Mouse (Mus musculus) gastrocnemius, adult 2 months (tissue): ENCODE data around the gene Gpr107. TPM values are rescaled to one million over a fixed set of nuclear protein-coding genes. Genes with fewer than 3 reads are reported as not detected.
A peak's percentile ranks its signal among the peaks of the same experiment; 100 is the strongest.

Experiments used
- DNase-seq: peaks from one replicate; pipeline ENCODE4 v3.0.0; 2022
- H3K27ac ChIP-seq: fragments of 200-600 bp; 2 replicates; pipeline ENCODE4 v1.8.1; 2022; ENCODE audit warnings: mild to moderate bottlenecking
- H3K4me3 ChIP-seq: fragments of 200-600 bp; 2 replicates; pipeline ENCODE4 v1.8.1; 2022; ENCODE audit warnings: mild to moderate bottlenecking, moderate library complexity
- CTCF ChIP-seq: fragments of 200-600 bp; IDR thresholded peaks from 2 replicates; pipeline ENCODE4 v1.8.1; 2022; ENCODE audit warnings: antibody characterized with exemption, mild to moderate bottlenecking, moderate library complexity
- intact Hi-C: fragments of 180-260 bp; cut with DNase I; formaldehyde crosslinking; loops from one replicate; pipeline ENCODE4 v1.15.1; 2025
- total RNA-seq, 2 experiments: library from RNA; stranded (reverse); gene quantifications; 2 replicates each; pipeline ENCODE4 v1.2.3; 2021

Gene Gpr107
- total RNA-seq, 2 experiments from 2014 or later: 24.5 to 29.0 TPM

DNA sequence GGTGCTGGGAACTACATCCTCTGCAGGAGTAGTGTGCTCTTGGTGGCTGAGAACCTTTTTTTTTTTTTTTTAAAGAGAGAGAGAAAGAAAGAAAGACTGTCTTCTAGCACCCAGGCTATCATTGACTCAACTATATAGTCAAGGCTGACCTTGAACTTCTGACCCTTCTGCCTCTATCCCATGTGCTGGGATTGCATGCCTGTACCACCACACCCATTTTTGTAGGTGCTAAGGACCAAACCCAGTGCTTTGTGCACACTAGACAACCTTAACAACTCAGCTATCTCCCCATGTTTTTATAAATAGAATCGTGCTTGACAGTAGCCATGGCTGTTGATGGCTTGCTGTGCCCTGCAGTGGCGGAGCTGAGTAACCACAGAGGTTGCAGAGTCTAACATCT, 47.9 kb downstream of the Gpr107 start:
- no peak overlapping the region for H3K27ac ChIP-seq
- TF ChIP-seq CTCF: no peak
- H3K4me3 ChIP-seq: no peak overlapping the region
- no peak for DNase-seq
- intact Hi-C loops: no loop called here

DNA sequence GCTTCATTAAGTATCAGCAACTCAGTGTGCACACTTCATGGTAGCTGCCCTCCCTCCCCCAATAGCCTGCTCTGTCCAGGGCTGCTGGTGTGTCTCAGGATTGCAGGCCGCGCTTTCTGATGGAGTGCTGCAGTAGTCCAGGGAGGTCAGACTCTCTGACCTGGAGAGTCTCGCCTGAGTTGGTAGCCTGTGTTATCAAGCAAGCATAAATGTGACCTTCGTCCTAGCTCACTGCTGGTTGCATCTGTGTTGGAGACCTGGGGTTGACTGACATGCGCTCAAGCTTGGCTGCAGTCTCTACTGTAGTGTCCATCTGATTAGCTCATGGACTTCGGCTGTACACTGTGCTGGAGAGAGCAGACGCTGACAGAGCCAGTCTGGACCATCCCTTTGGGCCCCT, 49.7 kb downstream of the Gpr107 start:
- no peak overlapping the region for H3K4me3 ChIP-seq
- TF ChIP-seq CTCF: no peak
- DNase-seq: no peak
- intact Hi-C loops: no loop called here
- no peak overlapping the region for H3K27ac ChIP-seq

DNA sequence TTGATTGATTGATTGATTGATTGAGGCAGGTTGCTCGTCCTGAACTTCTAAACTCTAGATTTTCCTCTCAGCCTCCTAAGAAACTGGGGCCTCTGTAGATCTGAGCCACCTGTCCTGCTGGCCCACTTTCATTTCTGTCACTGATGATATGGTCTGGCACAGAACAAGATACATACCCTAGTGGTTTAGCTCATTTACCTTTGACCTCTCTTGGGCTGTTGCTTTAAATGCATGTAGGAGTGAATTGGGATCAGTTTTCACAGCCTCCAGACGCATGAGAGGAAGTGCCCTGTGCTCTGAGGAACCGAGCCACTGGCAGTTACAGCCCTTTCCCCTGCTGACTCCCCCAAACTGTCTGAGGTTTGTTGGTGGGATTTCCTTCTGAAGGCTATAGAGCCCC, 50.2 kb downstream of the Gpr107 start:
- H3K4me3 ChIP-seq: no peak overlapping the region
- no peak overlapping the region for H3K27ac ChIP-seq
- TF ChIP-seq CTCF: no peak
- DNase-seq: no peak
- intact Hi-C loops: no loop called here

DNA sequence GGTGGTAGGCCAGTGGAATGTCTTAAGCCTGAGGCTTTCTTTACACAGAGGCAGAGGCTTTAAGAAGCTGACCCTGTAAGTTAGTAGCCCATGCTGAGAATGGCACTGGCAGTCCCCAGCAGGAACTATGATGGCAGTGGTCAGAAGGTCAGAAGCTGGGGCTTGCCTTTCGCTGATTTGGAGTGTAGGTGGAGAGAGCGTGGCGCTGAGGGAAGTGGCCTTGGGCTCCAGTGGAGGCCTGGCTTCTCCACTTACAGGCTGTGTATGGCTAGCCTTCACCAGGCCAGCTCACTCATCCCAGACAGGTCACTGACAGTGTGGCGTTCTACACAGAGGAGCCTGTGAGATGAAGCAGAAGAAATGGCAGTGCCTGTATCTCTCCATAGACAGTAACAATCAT, 50.8 kb downstream of the Gpr107 start:
- H3K4me3 ChIP-seq: no peak overlapping the region
- no peak for TF ChIP-seq CTCF
- intact Hi-C loops: no loop called here
- DNase-seq: no peak
- peak overlapping the region; percentile 2; the same call in 1 of the 2 replicates for H3K27ac ChIP-seq

DNA sequence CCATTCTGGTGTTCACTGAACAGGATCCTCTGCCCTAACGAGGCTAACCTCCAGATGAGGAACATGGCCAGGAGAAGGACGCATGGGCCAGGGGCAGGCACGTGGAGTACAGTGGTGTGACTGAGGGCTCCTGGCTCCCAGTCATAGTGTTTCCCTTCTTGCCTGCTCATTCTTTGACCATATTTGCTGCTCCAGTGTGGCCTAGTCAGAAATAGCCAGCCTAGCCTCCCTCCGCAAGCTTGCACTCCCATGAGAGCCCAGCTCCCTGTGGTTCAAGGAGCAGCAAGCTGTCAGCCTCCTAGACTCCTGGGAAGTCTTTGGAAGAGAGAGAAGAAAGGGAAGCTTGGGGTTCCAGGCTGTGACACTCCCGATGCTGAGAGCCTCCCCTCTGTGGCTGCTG, 52.6 kb downstream of the Gpr107 start:
- TF ChIP-seq CTCF: no peak
- peak overlapping the region; percentile 41; the same call in 1 of the 2 replicates for H3K27ac ChIP-seq
- DNase-seq: no peak
- intact Hi-C loops: no loop called here
- H3K4me3 ChIP-seq: no peak overlapping the region

DNA sequence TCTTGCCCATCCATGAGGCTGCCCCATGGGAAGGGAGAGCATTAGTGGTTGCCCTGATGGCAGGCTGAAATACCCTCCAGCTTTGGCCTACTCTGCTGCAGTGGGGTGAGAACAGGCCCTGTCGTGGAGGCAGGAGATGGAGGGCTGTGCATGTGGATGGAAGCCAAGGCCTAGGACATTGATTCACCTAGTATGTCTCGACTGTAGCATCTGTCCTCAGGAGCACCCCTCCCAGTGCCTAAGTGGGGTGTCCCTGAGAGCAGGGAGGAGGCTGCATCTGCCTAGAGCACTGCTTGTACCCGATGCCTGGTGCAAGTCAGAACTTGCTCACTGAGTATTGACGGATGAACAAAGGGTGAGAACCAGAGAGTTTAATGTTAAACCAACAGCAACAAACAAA, 54.1 kb downstream of the Gpr107 start:
- Histone ChIP-seq H3K27ac (no peak overlapping the region), H3K4me3 (no peak overlapping the region)
- DNase-seq: no peak
- intact Hi-C loops: no loop called here
- no peak for TF ChIP-seq CTCF

DNA sequence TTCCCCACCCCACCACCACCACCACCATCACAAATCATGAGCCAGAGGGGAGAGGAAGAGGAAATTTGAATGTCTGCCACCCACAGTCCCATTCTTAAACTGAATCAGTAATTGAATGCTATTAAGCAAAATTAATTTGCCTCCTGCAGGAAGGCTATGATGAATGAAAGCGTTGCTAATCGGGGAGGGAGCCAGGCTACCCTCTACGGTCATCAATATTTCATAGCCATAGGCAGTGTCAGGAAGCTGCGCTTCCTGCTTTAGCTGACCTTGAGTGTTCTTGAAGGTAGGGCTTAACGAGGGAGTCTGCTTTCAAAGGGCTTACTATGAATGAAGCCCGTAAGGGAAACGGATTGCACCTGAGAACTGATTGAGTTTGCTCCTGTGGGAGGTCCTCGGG, 54.8 kb downstream of the Gpr107 start:
- no peak for DNase-seq
- intact Hi-C loops: no loop called here
- no peak for TF ChIP-seq CTCF

DNA sequence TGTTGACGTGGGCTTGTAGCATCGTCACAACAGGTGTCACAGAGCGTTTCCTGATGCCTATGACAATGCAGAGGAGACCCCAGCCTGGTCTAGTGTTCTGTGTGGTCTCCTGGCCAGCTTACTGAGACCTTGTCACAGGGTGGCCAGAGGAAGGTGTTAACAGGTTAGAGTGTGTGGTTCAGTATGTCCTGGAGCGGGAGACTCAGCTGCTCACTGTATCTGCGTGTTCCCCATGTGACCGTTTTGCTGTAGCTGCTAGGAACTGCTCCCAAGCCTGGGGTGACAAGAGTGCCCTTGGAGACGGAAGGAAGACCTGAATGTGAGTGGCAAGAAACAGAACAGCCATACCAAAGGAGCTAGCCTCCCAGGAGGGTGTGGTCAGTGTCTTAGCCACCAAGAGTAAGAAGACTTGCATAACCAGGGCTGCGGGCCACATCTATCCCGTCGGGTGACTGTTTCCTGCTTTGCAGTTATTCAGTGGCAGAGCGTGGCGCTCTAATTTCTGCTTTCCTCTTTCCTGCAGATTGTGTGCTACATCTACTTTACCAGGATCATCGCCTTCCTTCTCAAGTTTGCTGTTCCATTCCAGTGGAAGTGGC, 56.5 kb downstream of the Gpr107 start:
- DNase-seq: no peak
- H3K27ac ChIP-seq: no peak overlapping the region
- intact Hi-C loops: no loop called here
- no peak overlapping the region for H3K4me3 ChIP-seq
- no peak for TF ChIP-seq CTCF

More for the DNA sequence above, 54.8 kb downstream of the Gpr107 start:
- no peak overlapping the region for H3K27ac ChIP-seq
- H3K4me3 ChIP-seq: no peak overlapping the region

DNA sequence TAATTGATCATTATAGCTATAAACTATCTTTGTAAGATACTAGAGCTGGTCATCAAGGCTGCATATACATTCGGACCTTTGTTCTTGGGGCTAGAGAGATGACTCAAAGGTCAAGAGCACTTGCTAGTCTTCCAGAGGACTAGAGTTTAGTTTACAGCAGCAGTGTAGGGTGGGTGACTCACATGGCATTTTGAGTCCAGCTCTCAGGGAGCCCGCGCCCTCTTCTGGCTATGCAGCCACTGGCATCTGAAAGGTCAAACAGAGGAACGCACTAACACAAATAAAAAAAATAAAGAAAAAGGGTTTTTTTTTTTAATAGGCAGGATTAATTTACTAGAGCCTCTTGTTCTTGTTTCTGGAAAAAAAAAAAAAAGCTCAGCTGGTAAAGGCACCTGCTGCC, 57.4 kb downstream of the Gpr107 start:
- TF ChIP-seq CTCF: peak; percentile 42; the same call in 1 of the 2 replicates
- no peak for DNase-seq
- no peak overlapping the region for H3K4me3 ChIP-seq
- no peak overlapping the region for H3K27ac ChIP-seq
- intact Hi-C loops: no loop called here

DNA sequence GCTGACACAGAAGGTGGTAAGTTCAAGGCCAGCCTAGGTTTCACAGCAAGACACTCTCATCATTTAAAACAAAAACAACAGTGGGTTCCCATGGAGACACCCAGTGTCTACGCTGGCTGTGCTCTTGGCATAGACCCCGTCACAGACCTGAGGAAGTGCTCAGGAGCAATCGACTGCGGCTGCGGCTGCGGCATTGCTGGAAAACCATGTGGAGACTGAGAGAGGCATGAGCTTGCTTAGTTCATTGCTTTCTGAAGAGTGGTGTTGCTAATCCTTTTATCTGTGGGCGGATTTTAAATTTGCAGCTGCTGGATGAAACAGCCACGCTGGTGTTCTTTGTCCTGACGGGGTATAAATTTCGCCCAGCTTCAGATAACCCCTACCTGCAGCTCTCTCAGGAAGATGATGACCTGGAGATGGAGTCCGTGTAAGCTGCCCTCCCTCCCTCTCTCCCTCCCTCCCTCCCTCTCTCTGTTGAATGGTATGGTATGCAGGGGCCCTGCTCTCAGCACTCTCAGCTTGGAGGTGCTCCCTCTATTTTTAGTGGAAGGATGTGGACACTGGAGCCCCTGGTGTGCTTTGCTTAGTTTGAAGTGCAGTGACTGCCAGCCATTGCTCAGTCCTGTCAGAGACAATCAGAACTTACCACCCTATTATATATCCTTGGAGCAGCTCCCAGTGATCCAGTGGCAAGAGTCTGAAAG, 58.2 kb downstream of the Gpr107 start:
- intact Hi-C loops: no loop called here
- Histone ChIP-seq H3K27ac (no peak overlapping the region), H3K4me3 (no peak overlapping the region)
- DNase-seq: no peak
- TF ChIP-seq CTCF: no peak

DNA sequence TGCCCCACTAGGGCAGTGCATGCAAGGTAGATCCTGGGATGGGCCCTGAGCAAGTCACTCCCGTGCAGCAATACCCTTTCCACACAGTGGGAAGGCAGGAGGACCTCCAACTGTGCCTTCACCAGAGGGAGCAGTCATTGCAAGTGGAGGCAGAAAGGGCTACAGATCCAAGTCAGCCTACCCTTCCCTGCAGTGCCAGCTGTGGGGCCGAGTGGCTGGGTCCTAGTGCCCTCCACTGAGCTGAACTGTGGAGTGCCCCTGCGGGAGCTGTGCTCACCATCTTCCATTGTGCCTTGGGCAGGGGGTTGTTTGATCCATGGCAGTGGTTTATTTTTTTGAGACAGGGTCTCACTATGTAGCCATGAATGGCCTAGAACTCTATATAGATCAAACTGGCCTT, 59.1 kb downstream of the Gpr107 start:
- Histone ChIP-seq H3K27ac (no peak overlapping the region), H3K4me3 (no peak overlapping the region)
- TF ChIP-seq CTCF: no peak
- no peak for DNase-seq
- intact Hi-C loops: no loop called here

DNA sequence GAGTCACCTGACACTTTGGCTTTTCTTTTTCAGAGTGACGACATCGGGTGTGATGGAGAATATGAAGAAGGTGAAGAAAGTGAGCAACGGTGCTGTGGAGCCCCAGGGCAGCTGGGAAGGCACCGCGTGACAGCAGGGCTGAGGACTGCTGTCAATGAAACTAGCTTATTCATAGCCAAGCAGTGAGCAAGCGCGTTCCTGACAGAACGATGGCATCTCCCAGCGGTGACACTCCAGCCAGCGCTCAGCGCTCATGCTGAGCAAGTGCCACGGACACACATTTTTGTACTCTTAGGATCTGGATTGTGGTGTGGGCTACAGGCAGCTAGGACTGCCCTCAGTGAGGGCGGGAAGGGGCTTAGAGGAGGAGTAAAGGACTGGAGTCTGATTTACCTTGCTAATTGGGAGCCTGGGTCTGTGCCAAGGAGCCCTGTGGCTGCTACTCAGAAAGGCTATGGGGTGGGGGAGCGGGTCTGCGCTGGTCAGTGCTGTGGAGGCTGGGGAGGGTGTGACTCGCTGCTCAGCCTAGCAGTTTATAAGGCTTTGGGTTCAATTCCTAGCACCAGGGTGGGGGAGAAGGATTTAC, 62.2 kb downstream of the Gpr107 start:
- intact Hi-C loops: no loop called here
- Histone ChIP-seq H3K27ac (peak overlapping the region; percentile 43), H3K4me3 (no peak overlapping the region)
- DNase-seq: no peak
- TF ChIP-seq CTCF: no peak

DNA sequence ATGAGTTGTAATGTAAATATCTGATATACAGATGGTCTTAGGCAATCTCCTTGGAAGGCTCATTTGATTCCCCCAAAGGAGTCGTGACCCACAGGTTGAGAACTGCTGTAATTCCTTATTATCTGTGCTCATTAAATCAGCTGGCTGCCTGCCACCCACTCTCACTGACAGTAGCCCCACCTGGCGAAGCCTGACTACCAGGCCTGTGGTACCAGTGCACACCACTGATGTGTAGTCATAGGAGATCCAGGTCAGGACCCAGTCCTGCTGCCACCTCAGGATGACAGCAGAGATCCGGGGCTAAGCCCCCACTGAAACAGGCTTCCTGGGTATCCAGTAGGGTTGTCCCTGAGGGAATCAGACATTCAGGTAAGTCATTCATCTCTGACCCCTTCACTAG, 66.5 kb downstream of the Gpr107 start:
- H3K4me3 ChIP-seq: no peak overlapping the region
- H3K27ac ChIP-seq: no peak overlapping the region
- TF ChIP-seq CTCF: no peak
- intact Hi-C loops: no loop called here
- DNase-seq: no peak

DNA sequence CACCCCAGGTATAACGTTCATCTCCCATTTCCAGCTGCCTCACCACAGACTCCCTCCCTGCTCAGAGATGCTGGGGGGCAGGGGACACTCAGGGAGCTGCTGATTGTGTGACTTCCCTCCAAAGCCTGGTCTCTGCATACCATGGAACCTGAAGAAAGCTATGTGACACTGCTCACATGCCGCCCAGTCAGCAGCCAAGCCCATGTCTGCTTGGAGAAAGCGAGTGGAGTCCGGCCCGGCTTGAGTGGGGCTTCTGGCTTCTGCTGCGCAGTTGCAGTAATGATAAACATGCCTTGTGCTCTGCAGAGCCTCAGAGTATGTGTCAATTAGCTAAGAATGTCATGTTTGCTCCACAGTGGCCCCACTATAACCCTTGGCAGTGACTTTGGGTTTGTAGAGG, 67.4 kb downstream of the Gpr107 start:
- no peak overlapping the region for H3K27ac ChIP-seq
- no peak for DNase-seq
- intact Hi-C loops: no loop called here
- no peak for TF ChIP-seq CTCF
- no peak overlapping the region for H3K4me3 ChIP-seq
